Mouse (Mus musculus): ENCODE results near the gene Spint2.
"Not testable (repeated sequence)": the region's sequence is repeated elsewhere in the genome, so short reads cannot be mapped to it uniquely, and the experiment has no call there.

The Spint2 gene

DNA sequence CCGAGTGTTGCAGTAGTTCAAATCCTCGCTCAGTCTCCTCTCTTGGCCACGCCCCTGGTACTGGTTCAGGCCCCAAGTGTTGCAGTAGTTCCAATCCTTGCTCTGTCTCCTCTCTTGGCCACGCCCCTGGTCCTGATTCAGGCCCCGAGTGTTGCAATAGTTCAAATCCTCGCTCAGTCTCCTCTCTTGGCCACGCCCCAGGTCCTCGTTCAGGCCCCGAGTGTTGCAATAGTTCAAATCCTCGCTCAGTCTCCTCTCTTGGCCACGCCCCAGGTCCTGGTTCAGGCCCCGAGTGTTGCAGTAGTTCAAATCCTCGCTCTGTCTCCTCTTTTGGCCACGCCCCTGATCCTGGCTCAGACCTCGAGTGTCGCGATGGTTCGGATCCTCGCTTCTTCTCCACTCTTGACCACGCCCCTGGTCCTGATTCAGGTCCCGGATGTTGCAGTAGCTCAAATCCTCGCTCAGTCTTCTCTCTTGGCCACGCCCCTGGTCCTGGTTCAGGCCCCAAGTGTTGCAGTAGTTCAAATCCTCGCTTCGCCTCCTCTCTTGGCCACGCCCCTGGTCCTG lies 69.4 kb downstream of the Spint2 start:
- no peak for ATAC-seq (ENCODE audit: insufficient number of reproducible peaks, low FRiP score, low TSS enrichment)

DNA sequence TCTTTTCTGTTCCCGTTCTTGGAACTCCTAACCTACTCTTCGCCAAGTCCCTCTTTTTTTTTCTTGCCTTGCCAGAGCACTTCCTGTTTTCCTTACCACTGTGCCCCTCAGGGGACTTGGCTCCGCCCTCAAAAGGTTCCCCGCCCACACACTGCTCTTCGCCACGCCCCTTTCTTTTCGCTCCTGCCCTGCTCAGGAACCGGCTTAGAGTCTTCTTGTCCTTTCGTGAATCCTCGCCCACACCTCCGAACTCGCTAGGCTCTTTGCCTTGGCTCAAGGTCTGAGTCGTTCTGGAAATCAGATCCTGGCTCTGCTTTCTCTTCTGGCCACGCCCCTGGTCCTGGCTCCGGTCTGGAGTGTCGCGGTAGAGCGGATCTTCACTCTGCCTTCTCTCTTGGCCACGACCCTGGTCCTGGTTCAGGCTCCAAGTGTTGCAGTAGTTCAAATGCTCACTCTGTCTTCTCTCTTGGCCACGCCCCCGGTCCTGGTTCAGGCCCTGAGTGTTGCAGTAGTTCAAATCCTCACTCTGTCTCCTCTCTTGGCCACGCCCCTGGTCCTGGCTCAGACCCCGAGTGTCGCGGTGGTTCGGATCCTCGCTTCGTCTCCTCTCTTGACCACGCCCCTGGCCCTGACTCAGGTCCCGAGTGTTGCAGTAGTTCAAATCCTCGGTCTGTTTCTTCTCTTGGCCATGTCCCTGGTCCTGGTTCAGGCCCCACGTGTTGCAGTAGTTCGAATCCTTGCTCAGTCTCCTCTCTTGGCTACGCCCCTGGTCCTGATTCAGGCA lies 70.1 kb downstream of the Spint2 start:
- no peak for ATAC-seq (ENCODE audit: insufficient number of reproducible peaks, low FRiP score, low TSS enrichment)

DNA sequence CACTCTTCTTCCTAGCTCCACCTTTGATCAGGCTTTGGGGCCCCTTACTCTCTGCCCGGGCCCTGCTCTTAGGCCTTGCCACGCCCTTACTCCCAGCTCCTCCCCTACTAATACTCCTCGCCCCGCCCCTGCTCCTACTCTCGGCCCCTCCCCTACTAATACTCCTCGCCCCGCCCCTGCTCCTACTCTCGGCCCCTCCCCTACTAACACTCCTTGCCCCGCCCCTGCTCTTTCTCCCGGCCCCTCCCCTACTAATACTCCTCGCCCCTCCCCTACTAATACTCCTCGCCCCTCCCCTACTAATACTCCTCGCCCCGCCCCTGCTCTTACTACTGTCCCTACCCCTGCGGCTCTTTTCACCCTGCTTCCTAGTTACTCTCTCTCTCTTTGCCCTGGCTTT lies 70.7 kb downstream of the Spint2 start:
- ATAC-seq (ENCODE audit: insufficient number of reproducible peaks, low FRiP score, low TSS enrichment), result not testable (repeated sequence)

All from cerebellum, adult (tissue).